Mouse (Mus musculus) spleen, postnatal 14 days (tissue): ENCODE measurements around the gene Gzmg.
"Not testable (repeated sequence)": the region's sequence is repeated elsewhere in the genome, so short reads cannot be mapped to it uniquely, and the experiment has no call there.

Experiments used
- DNase-seq, 2 experiments: peaks; one replicate each; pipeline ENCODE4 v3.0.0; 2021 to 2022; ENCODE audit warnings: low spot score in 2 of 2

Gene Gzmg

GRCm38 (mm10) chr14:56159479-56159878 lies at the start of gene Gzmg:
Gzmg (minus strand) TSS chr14:56159579.
- DNase-seq: not testable (repeated sequence)

GRCm38 (mm10) chr14:56205613-56206012 lies 46.2 kb upstream of the Gzmg start:
- no peak for DNase-seq

GRCm38 (mm10) chr14:56205021-56205420 lies 45.6 kb upstream of the Gzmg start:
- DNase-seq: not testable (repeated sequence)

GRCm38 (mm10) chr14:56203975-56204374 lies 44.6 kb upstream of the Gzmg start:
- peak in 1 of 2 experiments; percentile 39 for DNase-seq

GRCm38 (mm10) chr14:56186946-56187345 lies 27.6 kb upstream of the Gzmg start:
- no peak for DNase-seq

GRCm38 (mm10) chr14:56186521-56186920 lies 27.1 kb upstream of the Gzmg start:
- DNase-seq: no peak

- peak in 1 of 2 experiments; percentile 2 for DNase-seq
Measured at GRCm38 (mm10) chr14:56177651-56178050, 18.3 kb upstream of the Gzmg start.

GRCm38 (mm10) chr14:56174499-56174898 lies 15.1 kb upstream of the Gzmg start, which contains the start of gene Gzmn:
Gzmn (minus strand) TSS chr14:56174599.
- DNase-seq: no peak

- DNase-seq: no peak
Measured at GRCm38 (mm10) chr14:56173396-56173795, 14.0 kb upstream of the Gzmg start.

GRCm38 (mm10) chr14:56172744-56173143 lies 13.4 kb upstream of the Gzmg start:
- DNase-seq: no peak

- DNase-seq: no peak
Measured at GRCm38 (mm10) chr14:56168009-56168408, 8.6 kb upstream of the Gzmg start.

- no peak for DNase-seq
Measured at GRCm38 (mm10) chr14:56162109-56162508, 2.7 kb upstream of the Gzmg start.

GRCm38 (mm10) chr14:56155340-56155739 lies 4.0 kb downstream of the Gzmg start:
- no peak for DNase-seq

- DNase-seq: not testable (repeated sequence)
Measured at GRCm38 (mm10) chr14:56133675-56134074, 25.7 kb downstream of the Gzmg start.

GRCm38 (mm10) chr14:56132508-56132907 lies 26.9 kb downstream of the Gzmg start, which contains the start of gene Gzmd:
Gzmd (minus strand) TSS chr14:56132608.
- not testable (repeated sequence) for DNase-seq

GRCm38 (mm10) chr14:56128341-56128740 lies 31.0 kb downstream of the Gzmg start:
- DNase-seq: no peak

- no peak for DNase-seq
Measured at GRCm38 (mm10) chr14:56123516-56123915, 35.9 kb downstream of the Gzmg start.

- DNase-seq: no peak
Measured at GRCm38 (mm10) chr14:56120525-56120924, 38.9 kb downstream of the Gzmg start, which contains the start of gene Gzme. Gzme (minus strand) TSS chr14:56120625.

GRCm38 (mm10) chr14:56115531-56116310 lies 43.7 kb downstream of the Gzmg start:
- not testable (repeated sequence) for DNase-seq
